Mouse (Mus musculus) embryonic facial prominence, embryonic 11.5 days (tissue): ENCODE measurements around the gene Slc36a2. TPM values are rescaled to one million over a fixed set of nuclear protein-coding genes. Genes with fewer than 3 reads are reported as not detected.

Source experiments
- ATAC-seq: fragments of 200-750 bp; cut with Nextera tagmentation; replicated peaks from 2 replicates; pipeline ENCODE4 v1.8.0; 2017; ENCODE audit warnings: low read depth; ENCODE audit not compliant: insufficient number of reproducible peaks, low FRiP score, low TSS enrichment
- DNase-seq: peaks from one replicate; pipeline ENCODE4 v3.0.0-alpha.2; 2015; ENCODE audit warnings: low spot score
- H3K27ac ChIP-seq: fragments of 300-500 bp; sonication (generic); replicated peaks from 2 replicates; pipeline ENCODE4 v1.5.1; 2014; ENCODE audit warnings: mild to moderate bottlenecking, low read depth, low read length, control low read depth
- H3K27me3 ChIP-seq: fragments of 300-500 bp; sonication (generic); 2 replicates; pipeline ENCODE4 v1.6.1; 2014; ENCODE audit warnings: mild to moderate bottlenecking, low read length, moderate library complexity, mixed read lengths; ENCODE audit not compliant: control insufficient read depth, insufficient read depth
- H3K36me3 ChIP-seq: fragments of 300-500 bp; sonication (generic); replicated peaks from 2 replicates; pipeline ENCODE4 v1.6.1; 2014; ENCODE audit warnings: low read depth, mild to moderate bottlenecking, low read length, moderate library complexity, mixed read lengths; ENCODE audit not compliant: control insufficient read depth, insufficient read depth
- H3K4me1 ChIP-seq: fragments of 300-500 bp; sonication (generic); 2 replicates; pipeline ENCODE4 v1.6.1; 2014; ENCODE audit warnings: low read length, mixed read lengths; ENCODE audit not compliant: control insufficient read depth, insufficient read depth
- H3K4me2 ChIP-seq: fragments of 300-500 bp; sonication (generic); 2 replicates; pipeline ENCODE4 v1.6.1; 2014; ENCODE audit warnings: low read depth, mild to moderate bottlenecking, control low read depth, low read length, moderate library complexity
- H3K4me3 ChIP-seq: fragments of 300-500 bp; sonication (generic); 2 replicates; pipeline ENCODE4 v1.5.1; 2014; ENCODE audit warnings: low read depth, low read length, control low read depth
- H3K9ac ChIP-seq: fragments of 300-500 bp; sonication (generic); replicated peaks from 2 replicates; pipeline ENCODE4 v1.6.1; 2014; ENCODE audit warnings: mild to moderate bottlenecking, control low read depth, low read length
- H3K9me3 ChIP-seq: fragments of 300-500 bp; sonication (generic); replicated peaks from 2 replicates; pipeline ENCODE4 v1.6.1; 2016; ENCODE audit warnings: mild to moderate bottlenecking, low read length, inconsistent platforms, mixed read lengths; ENCODE audit not compliant: control insufficient read depth
- WGBS: fragments of 180-500 bp; shearing (Covaris S2); extraction: QIAGEN DNeasy Blood & Tissue Kit; methylation state at CpG from one replicate; pipeline ENCODE4 v1.1.7; 2014; 5-methylcytosine and 5-hydroxymethylcytosine counted together
- polyA plus RNA-seq: library from polyadenylated mRNA; unstranded; fragments of >200 nt; fragmentation: Nextera tagmentation; extraction: Ambion mirVana; gene quantifications from 2 replicates; pipeline ENCODE4 v1.2.1, GENCODE M21; 2014

Slc36a2 gene
- polyA plus RNA-seq, 1 experiment from 2014 or later = 0.11 TPM

DNA sequence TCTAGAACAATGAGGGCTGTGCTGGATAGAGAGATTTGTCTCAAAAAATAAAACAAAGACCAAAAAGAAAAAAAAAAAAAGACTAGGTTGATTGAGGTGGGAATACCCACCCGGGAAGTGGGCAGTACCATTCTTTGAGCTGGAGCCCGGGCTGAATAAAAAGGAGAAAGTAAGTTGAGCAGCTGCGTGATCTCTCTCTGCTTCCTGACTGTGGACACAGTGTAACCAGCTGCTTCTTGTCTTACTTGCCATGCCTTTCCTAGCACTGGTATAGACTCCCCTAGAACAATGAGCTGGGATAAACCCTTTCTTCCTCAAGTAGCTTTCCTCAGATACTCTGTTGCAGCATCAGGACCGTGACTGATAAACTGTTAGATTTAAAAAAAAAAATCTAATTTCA is 43.4 kb downstream of the Slc36a2 start:
- 81% methylated on average over 4 of the region's 4 CpGs for WGBS
- H3K36me3 ChIP-seq = no peaks in the 10 kb centered on the region
- no peaks in the 10 kb centered on the region for H3K9me3 ChIP-seq
- no peak overlapping the region for H3K9ac ChIP-seq
- H3K27me3 ChIP-seq = no peaks in the 10 kb centered on the region
- H3K4me3 ChIP-seq = no peak overlapping the region
- ATAC-seq (no peak), DNase-seq (no peak)
- H3K27ac ChIP-seq = no peak overlapping the region
- H3K4me1 ChIP-seq = no peaks in the 10 kb centered on the region
- no peak overlapping the region for H3K4me2 ChIP-seq

DNA sequence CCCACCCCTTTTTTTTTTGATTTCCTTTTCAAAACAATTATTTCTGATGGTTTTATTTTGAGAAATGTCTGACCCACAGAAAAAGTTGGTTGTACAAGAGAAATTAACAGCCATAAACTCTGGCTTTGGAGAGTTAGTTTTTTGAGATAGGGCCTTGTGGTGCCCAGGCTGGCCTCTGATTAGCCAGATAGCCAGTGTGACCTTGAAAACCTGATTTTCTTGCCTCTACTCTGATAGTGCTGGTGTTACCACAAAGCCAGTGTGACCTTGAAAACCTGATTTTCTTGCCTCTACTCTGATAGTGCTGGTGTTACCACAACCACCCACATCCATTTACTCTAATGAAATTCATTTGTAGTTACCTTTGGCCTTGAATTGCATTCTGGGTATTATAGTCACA is 47.2 kb downstream of the Slc36a2 start:
- no peaks in the 10 kb centered on the region for H3K9me3 ChIP-seq
- no peak overlapping the region for H3K4me3 ChIP-seq
- H3K27ac ChIP-seq = no peak overlapping the region
- ATAC-seq (no peak), DNase-seq (no peak)
- H3K36me3 ChIP-seq = no peaks in the 10 kb centered on the region
- no peak overlapping the region for H3K9ac ChIP-seq
- no peaks in the 10 kb centered on the region for H3K27me3 ChIP-seq
- no peaks in the 10 kb centered on the region for H3K4me1 ChIP-seq
- no peak overlapping the region for H3K4me2 ChIP-seq

DNA sequence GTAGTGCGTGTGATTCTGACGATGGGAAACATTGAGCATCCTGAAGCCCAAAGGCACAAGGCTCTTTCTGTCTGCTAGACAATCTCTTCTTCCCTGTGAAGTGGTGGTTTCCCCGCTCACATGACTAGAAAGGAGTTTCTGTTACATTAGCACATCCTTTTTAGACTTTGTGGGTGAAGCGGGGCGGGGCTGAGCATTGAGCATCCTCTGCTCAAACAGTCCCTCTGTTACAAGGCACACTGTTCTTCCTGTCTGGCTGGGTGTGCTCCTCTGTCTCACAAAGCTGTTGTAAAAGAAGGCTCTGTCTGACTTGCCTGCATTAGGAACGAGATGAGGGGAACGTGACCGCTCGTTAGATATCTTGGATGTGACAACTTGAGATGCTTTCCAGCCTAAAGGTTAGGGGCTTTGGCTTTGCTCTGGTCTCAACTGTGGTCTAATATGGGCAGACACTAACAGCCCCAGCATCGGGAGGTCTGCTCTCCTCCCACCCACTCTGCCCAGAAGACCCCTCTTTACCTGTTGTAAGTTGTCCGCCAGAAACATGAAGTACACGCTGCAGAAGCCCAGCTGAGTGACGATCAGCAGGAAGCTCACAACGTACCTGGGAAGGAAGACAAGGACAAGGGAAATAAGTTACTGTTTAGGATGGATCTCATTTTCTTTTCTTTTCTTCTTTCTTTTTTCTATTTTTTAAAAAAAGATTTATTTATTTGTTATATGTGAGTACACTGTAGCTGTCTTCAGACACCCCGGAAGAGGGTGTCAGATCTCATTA is 47.9 kb downstream of the Slc36a2 start:
- 64% methylated on average over 15 of the region's 15 CpGs for WGBS

DNA sequence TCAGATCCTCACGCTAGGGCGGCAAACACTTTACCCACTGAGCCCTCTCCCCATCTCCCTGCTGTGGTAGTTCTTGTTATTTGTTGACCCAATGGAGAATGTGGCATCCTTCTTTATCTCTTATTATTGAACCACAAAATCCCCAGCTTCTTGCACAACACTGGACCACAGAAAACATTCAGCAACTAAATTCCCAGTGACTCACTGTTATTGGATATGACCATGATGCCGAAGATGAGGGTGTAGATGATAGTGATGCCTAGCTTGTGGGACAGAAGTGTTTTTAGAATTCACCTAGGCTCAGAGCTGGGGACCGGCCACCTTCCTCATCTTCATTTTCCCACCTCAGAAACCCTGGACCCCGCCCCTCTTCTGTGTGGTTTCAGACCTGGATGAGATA is 50.0 kb downstream of the Slc36a2 start:
- DNase-seq = no peak
- 89% methylated on average over 5 of the region's 5 CpGs for WGBS
- Histone ChIP-seq H3K4me3 (no peak overlapping the region), H3K9me3 (no peaks in the 10 kb centered on the region), H3K9ac (no peak overlapping the region), H3K27ac (no peak overlapping the region), H3K4me1 (no peaks in the 10 kb centered on the region), H3K4me2 (no peak overlapping the region), H3K36me3 (no peaks in the 10 kb centered on the region), H3K27me3 (no peaks in the 10 kb centered on the region)
- ATAC-seq = no peak

More for the DNA sequence above, 47.9 kb downstream of the Slc36a2 start:
- DNase-seq = no peak
- no peaks in the 10 kb centered on the region for H3K27me3 ChIP-seq
- no peaks in the 10 kb centered on the region for H3K9me3 ChIP-seq
- no peak overlapping the region for H3K4me2 ChIP-seq
- H3K4me3 ChIP-seq = no peak overlapping the region
- no peaks in the 10 kb centered on the region for H3K36me3 ChIP-seq
- no peaks in the 10 kb centered on the region for H3K4me1 ChIP-seq
- no peak for ATAC-seq
- no peak overlapping the region for H3K27ac ChIP-seq
- no peak overlapping the region for H3K9ac ChIP-seq

DNA sequence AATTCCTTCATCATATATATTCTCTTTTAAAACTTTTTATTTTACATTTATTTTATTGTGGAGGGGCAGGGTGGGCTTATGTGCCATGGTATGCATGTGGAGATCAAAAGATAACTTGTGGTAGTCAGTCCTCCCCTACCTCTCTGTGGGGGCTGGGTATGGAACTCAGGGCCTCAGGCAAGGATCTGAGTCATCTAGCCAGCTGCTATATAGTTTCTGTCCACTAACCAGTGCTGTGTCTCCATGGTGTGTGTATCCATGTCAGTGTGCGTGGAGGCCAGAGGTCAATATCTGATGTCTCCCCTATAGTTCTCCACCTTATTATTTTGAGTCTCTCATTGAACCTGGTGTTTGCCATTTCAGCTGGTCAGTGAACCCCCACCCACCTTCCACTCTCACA is 50.5 kb downstream of the Slc36a2 start:
- H3K27ac ChIP-seq = no peak overlapping the region
- ATAC-seq = no peak
- 94% methylated on average over 1 of the region's 1 CpGs for WGBS

DNA sequence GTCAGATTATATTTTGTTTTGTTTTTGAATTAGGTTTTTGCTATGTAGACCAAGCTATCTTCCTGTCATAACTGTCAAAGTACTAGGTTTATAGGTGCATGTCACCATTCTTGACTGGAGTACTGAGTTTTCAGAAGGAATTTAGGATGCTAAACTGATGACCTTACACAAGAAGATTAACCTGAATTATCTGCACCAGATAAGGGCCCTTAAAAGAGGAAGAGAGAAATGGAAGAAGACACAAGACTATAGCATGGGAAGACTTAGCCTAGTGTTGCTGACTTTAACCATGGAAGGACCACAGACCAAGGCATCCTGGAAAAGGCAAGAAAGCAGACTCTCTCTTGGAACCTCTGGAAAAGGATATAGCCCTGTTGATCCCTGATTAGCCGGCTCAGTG is 51.7 kb downstream of the Slc36a2 start:
- ATAC-seq (no peak), DNase-seq (no peak)
- no peaks in the 10 kb centered on the region for H3K36me3 ChIP-seq
- 75% methylated on average over 1 of the region's 1 CpGs for WGBS
- H3K4me1 ChIP-seq = no peaks in the 10 kb centered on the region
- no peak overlapping the region for H3K27ac ChIP-seq
- H3K4me2 ChIP-seq = no peak overlapping the region
- H3K4me3 ChIP-seq = no peak overlapping the region
- no peak overlapping the region for H3K9ac ChIP-seq
- H3K9me3 ChIP-seq = no peaks in the 10 kb centered on the region
- no peaks in the 10 kb centered on the region for H3K27me3 ChIP-seq

More for the DNA sequence above, 50.5 kb downstream of the Slc36a2 start:
- Histone ChIP-seq H3K9ac (no peak overlapping the region), H3K4me2 (no peak overlapping the region), H3K4me3 (no peak overlapping the region), H3K9me3 (no peaks in the 10 kb centered on the region), H3K36me3 (no peaks in the 10 kb centered on the region), H3K4me1 (no peaks in the 10 kb centered on the region), H3K27me3 (no peaks in the 10 kb centered on the region)
- no peak for DNase-seq

DNA sequence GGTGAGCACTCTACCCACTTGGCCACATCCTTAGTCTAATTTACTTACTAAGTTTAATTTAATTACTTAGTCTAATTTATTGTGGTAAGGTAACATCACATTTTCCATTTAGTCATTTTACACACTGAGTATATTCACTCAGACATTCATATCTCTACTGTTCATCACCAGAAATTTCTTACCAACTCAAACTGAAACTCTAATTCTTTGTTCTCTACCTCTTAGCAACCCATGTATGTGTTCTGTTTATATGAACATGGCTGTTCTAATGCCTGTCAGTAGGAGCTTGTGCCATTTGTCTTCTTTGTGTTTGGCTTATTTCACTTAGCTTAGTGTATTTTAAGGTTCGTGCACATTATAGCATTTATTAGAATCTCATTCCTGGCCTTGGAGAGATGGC is 52.9 kb downstream of the Slc36a2 start:
- H3K27me3 ChIP-seq = no peaks in the 10 kb centered on the region
- 69% methylated on average over 1 of the region's 1 CpGs for WGBS
- no peaks in the 10 kb centered on the region for H3K9me3 ChIP-seq
- no peak for DNase-seq
- no peak for ATAC-seq
- H3K36me3 ChIP-seq = no peaks in the 10 kb centered on the region
- no peak overlapping the region for H3K27ac ChIP-seq
- no peaks in the 10 kb centered on the region for H3K4me1 ChIP-seq
- H3K4me2 ChIP-seq = no peak overlapping the region
- no peak overlapping the region for H3K4me3 ChIP-seq
- no peak overlapping the region for H3K9ac ChIP-seq

DNA sequence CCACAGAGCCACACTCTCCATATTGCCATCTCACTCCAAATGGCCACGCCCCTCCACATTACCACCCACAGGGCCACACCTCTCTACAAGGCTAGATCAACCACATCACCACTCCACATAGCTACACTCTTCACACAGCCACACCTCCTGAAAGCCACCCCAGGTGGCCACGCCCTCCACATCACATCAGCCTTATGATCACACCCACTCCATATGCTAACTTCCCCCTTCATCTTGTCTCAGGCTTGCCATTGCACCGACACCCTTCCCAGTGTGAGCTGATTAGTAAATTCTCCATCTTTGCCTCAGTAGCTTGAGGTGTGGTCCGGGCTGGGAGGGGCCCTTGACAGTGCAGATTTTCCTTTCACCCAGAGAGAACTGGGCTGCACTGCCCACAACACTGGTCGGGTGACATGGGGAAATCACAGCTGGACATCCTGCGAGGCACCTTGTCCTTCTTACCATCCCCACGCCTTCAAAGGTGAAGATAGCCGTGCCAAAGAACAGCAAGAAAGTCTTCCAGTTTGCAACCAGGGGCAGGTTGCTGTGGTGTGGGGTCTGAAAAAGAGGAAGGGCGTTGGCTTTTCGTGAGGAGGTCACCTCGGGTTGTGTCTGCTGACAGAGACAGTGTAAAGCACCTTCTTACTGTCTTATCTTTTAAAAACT is 53.7 kb downstream of the Slc36a2 start:
- no peaks in the 10 kb centered on the region for H3K27me3 ChIP-seq
- no peaks in the 10 kb centered on the region for H3K36me3 ChIP-seq
- no peak overlapping the region for H3K27ac ChIP-seq
- 88% methylated on average over 11 of the region's 11 CpGs for WGBS
- H3K4me3 ChIP-seq = no peak overlapping the region
- DNase-seq (no peak), ATAC-seq (no peak)
- H3K9me3 ChIP-seq = no peaks in the 10 kb centered on the region
- no peaks in the 10 kb centered on the region for H3K4me1 ChIP-seq
- no peak overlapping the region for H3K4me2 ChIP-seq
- H3K9ac ChIP-seq = no peak overlapping the region
